Mouse (Mus musculus): ENCODE data around the gene Amt. TPM values are rescaled to one million over a fixed set of nuclear protein-coding genes. Genes with fewer than 3 reads are reported as not detected.
"Not testable (repeated sequence)": the region's sequence is repeated elsewhere in the genome, so short reads cannot be mapped to it uniquely, and the experiment has no call there.

Amt gene
- polyA plus RNA-seq, 1 experiment from 2014 or later = 8.1 TPM

DNA sequence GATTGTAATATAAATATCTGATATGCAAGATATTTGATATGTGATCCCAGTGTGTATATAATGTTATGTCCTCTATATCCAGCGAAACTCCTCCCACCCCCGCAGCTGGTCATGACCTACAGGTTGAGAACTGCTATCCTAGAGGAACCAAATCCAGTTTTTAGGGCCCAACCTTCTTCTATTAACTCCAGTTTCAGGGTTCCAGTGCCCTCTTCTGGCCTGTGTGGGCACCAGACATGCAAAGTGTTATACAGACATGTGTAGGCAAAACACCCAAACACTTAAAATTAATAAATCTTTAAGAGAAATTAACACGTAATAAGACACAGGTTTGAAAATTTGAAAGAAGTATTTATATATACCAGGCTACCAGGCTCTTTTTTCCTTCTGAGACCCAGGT lies 20.9 kb downstream of the Amt start:
- ATAC-seq (replicated peaks; ENCODE audit: extremely low read depth, insufficient read depth, low FRiP score) = no peak
- Histone ChIP-seq H3K9me3 (replicated peaks; ENCODE audit: control insufficient read depth, low read length) (no peaks in the 10 kb centered on the region), H3K4me2 (ENCODE audit: low read depth, low read length) (no peak overlapping the region), H3K27me3 (ENCODE audit: control insufficient read depth, insufficient read depth, low read length) (no peaks in the 10 kb centered on the region), H3K36me3 (ENCODE audit: control insufficient read depth, insufficient read depth) (peaks cover 12% of the 10 kb centered on the region; the same call in 1 of the 2 replicates), H3K9ac (ENCODE audit: low read length) (no peak overlapping the region), H3K4me1 (ENCODE audit: control insufficient read depth, insufficient read depth, low read length) (no peaks in the 10 kb centered on the region), H3K27ac (ENCODE audit: low read length) (no peak overlapping the region), H3K4me3 (ENCODE audit: low read length) (no peak overlapping the region)
- 96% methylated on average over 3 of the region's 3 CpGs for WGBS

DNA sequence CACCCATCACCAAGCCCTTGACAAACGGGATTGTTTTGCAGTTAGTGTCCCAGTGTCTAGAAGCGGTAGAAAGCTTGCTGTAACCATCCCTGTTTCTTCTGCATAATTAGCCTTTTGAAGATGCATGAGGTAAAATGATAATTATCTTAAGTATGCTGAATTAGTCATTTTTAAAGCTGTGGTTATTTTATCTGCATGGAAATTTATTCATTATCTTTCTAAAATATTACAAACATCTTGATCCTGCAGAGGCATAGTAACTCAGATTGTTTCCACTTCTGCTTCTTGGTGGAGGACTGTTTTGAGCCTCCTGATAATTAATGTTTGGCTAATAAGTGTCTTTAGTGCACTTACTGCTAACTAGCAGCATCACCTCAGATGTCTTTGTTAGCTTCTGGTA lies 21.8 kb downstream of the Amt start:
- Histone ChIP-seq H3K36me3 (ENCODE audit: control insufficient read depth, insufficient read depth) (peaks cover 14% of the 10 kb centered on the region; the same call in 1 of the 2 replicates), H3K4me1 (ENCODE audit: control insufficient read depth, insufficient read depth, low read length) (no peaks in the 10 kb centered on the region), H3K4me3 (ENCODE audit: low read length) (no peak overlapping the region), H3K27me3 (ENCODE audit: control insufficient read depth, insufficient read depth, low read length) (no peaks in the 10 kb centered on the region), H3K27ac (ENCODE audit: low read length) (no peak overlapping the region), H3K9me3 (replicated peaks; ENCODE audit: control insufficient read depth, low read length) (no peaks in the 10 kb centered on the region), H3K9ac (ENCODE audit: low read length) (no peak overlapping the region), H3K4me2 (ENCODE audit: low read depth, low read length) (no peak overlapping the region)
- 73% methylated on average over 2 of the region's 2 CpGs for WGBS
- no peak for ATAC-seq (replicated peaks; ENCODE audit: extremely low read depth, insufficient read depth, low FRiP score)

DNA sequence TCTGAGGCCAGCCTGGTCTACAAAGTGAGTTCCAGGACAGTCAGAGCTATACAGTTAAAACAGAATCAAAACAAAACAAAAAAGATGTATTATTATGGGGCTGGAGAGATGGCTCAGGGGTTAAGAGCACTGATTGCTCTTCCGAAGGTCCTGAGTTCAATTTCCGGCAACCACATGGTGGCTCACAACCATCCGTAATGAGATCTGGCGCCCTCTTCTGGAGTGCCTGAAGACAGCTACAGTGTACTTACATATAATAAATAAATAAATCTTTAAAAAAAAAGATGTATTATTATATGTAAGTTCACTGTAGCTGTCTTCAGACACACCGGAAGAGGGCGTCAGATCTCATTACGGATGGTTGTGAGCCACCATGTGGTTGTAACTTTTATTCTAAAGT lies 25.4 kb downstream of the Amt start:
- H3K27ac ChIP-seq (ENCODE audit: low read length) = not testable (repeated sequence)
- peaks cover 12% of the 10 kb centered on the region; the same call in 1 of the 2 replicates for H3K36me3 ChIP-seq (ENCODE audit: control insufficient read depth, insufficient read depth)

DNA sequence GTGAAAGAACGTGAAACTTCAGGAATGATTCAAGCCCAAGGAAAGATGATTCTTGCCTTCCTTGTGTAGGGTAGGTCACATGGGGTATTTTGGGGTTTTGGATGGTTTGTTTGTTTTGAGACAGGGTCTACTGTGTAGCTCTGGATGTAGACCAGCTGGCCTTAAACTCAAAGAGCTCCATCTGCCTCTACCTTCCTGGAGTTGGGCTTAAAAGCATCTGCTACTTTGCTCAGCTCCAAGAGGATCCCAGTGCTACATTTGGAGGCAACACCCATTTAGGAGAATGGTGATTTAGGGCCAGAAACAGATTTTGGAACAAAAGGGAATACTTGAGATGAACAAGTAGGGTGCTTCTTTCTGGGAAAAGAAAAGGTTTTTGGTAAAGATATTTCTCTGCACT lies 28.1 kb downstream of the Amt start:
- no peak overlapping the region for H3K4me3 ChIP-seq (ENCODE audit: low read length)
- H3K9ac ChIP-seq (ENCODE audit: low read length) = no peak overlapping the region
- no peaks in the 10 kb centered on the region for H3K27me3 ChIP-seq (ENCODE audit: control insufficient read depth, insufficient read depth, low read length)
- H3K9me3 ChIP-seq (replicated peaks; ENCODE audit: control insufficient read depth, low read length) = no peaks in the 10 kb centered on the region
- no peak for ATAC-seq (replicated peaks; ENCODE audit: extremely low read depth, insufficient read depth, low FRiP score)
- no peaks in the 10 kb centered on the region for H3K4me1 ChIP-seq (ENCODE audit: control insufficient read depth, insufficient read depth, low read length)
- no peak overlapping the region for H3K27ac ChIP-seq (ENCODE audit: low read length)
- no peak overlapping the region for H3K4me2 ChIP-seq (ENCODE audit: low read depth, low read length)
- WGBS = 88% methylated on average over 1 of the region's 1 CpGs
- peaks cover 12% of the 10 kb centered on the region for H3K36me3 ChIP-seq (ENCODE audit: control insufficient read depth, insufficient read depth)

More for the DNA sequence above, 25.4 kb downstream of the Amt start:
- not testable (repeated sequence) for H3K9me3 ChIP-seq (replicated peaks; ENCODE audit: control insufficient read depth, low read length); H3K9ac ChIP-seq (ENCODE audit: low read length); H3K4me3 ChIP-seq (ENCODE audit: low read length); ATAC-seq (replicated peaks; ENCODE audit: extremely low read depth, insufficient read depth, low FRiP score); H3K4me1 ChIP-seq (ENCODE audit: control insufficient read depth, insufficient read depth, low read length); H3K27me3 ChIP-seq (ENCODE audit: control insufficient read depth, insufficient read depth, low read length); H3K4me2 ChIP-seq (ENCODE audit: low read depth, low read length)
- 90% methylated on average over 7 of the region's 7 CpGs for WGBS

DNA sequence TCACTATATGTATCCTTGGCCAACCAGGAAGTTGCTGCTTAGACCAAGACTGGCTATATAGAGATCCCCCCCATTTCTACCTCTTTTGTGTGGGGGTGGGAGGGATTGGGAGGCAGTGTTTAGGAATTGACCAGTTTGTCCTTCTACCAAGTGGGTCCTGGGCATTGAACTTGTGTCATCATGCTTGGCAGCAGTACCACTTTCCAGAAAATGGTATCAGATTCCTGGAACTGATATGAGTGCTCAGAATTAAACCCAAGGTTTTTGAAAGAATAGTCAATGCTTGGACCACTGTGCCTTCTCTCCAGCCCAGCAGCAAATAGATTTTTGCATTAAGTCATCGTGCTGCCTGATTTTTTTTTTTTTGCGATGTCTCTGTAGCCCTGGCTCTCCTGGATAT lies 29.2 kb downstream of the Amt start:
- 98% methylated on average over 2 of the region's 2 CpGs for WGBS
- ATAC-seq (replicated peaks; ENCODE audit: extremely low read depth, insufficient read depth, low FRiP score) = no peak
- Histone ChIP-seq H3K36me3 (ENCODE audit: control insufficient read depth, insufficient read depth) (peaks cover 14% of the 10 kb centered on the region), H3K27me3 (ENCODE audit: control insufficient read depth, insufficient read depth, low read length) (no peaks in the 10 kb centered on the region), H3K9ac (ENCODE audit: low read length) (no peak overlapping the region), H3K4me3 (ENCODE audit: low read length) (no peak overlapping the region), H3K4me2 (ENCODE audit: low read depth, low read length) (no peak overlapping the region), H3K9me3 (replicated peaks; ENCODE audit: control insufficient read depth, low read length) (no peaks in the 10 kb centered on the region), H3K27ac (ENCODE audit: low read length) (no peak overlapping the region), H3K4me1 (ENCODE audit: control insufficient read depth, insufficient read depth, low read length) (no peaks in the 10 kb centered on the region)

DNA sequence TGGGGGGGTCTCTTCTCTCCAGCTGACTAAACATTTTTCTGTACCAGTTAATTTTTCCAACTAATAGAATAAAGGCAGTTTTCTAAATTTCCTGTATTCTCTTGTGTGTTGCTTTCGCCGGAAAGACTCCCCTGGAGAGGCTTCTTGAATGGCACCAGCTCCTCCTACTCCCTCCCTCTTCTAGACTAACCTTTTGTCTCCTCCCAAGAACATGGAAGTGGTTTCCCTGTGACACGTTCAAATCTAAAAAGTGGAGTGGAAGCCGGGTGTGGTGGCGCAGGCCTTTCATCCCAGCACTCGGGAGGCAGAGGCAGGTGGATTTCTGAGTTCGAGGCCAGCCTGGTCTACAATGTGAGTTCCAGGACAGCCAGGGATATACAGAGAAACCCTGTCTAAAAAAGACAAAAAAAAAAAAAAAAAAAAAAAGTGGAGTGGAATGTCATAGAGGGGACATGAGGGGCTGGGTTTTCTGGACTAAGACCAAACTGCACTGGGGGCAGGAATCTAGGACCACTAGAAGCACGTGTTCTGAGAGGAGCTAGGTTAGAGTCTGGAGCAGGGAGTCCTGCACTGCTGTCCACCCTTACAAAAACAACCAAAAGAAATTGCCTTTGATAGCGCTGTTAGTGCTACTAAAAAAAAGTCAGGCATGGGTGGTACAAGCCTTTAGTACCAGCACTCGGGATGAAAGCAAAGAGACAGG lies 41.3 kb downstream of the Amt start:
- no peaks in the 10 kb centered on the region for H3K9me3 ChIP-seq (replicated peaks; ENCODE audit: control insufficient read depth, low read length)
- peaks cover 23% of the 10 kb centered on the region for H3K4me1 ChIP-seq (ENCODE audit: control insufficient read depth, insufficient read depth, low read length)
- H3K27ac ChIP-seq (ENCODE audit: low read length) = peak overlapping the region; percentile 97
- H3K36me3 ChIP-seq (ENCODE audit: control insufficient read depth, insufficient read depth) = peaks cover 23% of the 10 kb centered on the region
- no peak overlapping the region for H3K4me3 ChIP-seq (ENCODE audit: low read length)
- H3K9ac ChIP-seq (ENCODE audit: low read length) = no peak overlapping the region
- no peaks in the 10 kb centered on the region for H3K27me3 ChIP-seq (ENCODE audit: control insufficient read depth, insufficient read depth, low read length)
- H3K4me2 ChIP-seq (ENCODE audit: low read depth, low read length) = peak overlapping the region; percentile 73
- WGBS = 63% methylated on average over 10 of the region's 10 CpGs
- ATAC-seq (replicated peaks; ENCODE audit: extremely low read depth, insufficient read depth, low FRiP score) = no peak

DNA sequence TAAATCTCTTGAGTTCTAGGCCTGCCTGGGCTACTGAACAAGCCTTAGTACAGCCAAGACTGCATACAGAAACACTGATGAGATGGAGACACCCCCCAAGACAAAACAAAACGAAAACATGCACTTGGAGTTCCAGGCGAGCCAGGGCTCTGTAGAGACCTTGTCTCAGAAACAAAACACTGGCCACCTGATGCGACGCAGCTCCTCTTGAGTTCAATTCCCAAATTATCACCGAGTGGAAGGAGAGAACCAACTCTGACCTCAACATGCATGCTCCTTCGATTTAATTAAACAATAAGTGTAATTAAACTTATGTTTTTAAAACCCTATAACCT lies 41.9 kb downstream of the Amt start:
- Histone ChIP-seq H3K9me3 (replicated peaks; ENCODE audit: control insufficient read depth, low read length) (no peaks in the 10 kb centered on the region), H3K9ac (ENCODE audit: low read length) (peak overlapping the region; percentile 96), H3K4me3 (ENCODE audit: low read length) (peak overlapping the region; percentile 85), H3K27ac (ENCODE audit: low read length) (peak overlapping the region; percentile 97), H3K27me3 (ENCODE audit: control insufficient read depth, insufficient read depth, low read length) (no peaks in the 10 kb centered on the region), H3K4me2 (ENCODE audit: low read depth, low read length) (peak overlapping the region; percentile 73), H3K36me3 (ENCODE audit: control insufficient read depth, insufficient read depth) (peaks cover 18% of the 10 kb centered on the region), H3K4me1 (ENCODE audit: control insufficient read depth, insufficient read depth, low read length) (peaks cover 23% of the 10 kb centered on the region)
- 21% methylated on average over 6 of the region's 6 CpGs for WGBS
- no peak for ATAC-seq (replicated peaks; ENCODE audit: extremely low read depth, insufficient read depth, low FRiP score)

DNA sequence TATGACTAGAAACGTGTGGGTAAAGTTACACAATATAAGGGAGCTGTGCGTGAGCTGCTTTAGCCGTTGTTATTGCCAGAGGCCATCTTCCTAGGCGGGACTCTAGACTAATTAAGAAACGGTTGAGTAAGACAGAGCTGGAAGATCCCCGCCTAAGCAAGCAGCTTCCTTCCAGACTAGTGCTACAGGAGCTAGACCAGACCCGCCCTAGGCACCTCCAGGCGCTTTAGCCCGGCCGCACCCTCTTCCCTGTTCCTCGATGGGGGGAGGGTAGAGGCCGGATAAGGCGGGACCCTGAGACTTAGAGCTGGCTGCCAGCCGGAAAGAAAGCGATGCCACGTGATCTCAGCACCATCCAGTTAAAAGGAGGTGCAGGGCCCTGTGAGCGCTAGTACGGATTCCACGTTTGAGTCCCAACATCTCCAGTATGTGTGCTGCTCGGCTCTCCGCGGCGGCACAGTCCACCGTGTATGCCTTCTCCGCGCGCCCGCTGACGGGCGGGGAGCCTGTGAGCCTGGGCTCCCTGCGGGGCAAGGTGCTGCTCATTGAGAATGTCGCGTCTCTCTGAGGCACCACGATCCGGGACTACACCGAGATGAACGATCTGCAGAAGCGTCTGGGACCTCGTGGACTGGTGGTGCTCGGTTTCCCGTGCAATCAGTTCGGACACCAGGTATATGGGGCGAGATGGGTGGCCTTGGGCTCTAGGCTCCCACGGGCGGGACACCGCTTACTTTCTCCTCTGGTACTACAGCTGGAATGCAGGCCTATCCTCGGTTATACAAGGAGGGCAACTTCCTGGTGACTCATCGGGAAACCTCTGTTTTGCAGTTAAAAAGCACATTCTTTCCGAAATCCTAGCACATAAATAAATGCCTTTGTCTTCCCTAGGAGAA lies 42.5 kb downstream of the Amt start, which contains the start of gene Gpx1:
Gpx1 (plus strand) TSS at position 18 of the 896 bp plus-strand sequence.
- H3K9ac ChIP-seq (ENCODE audit: low read length) = peak within 1 kb of the TSS; percentile 96
- peaks cover 13% of the 10 kb centered on the region for H3K36me3 ChIP-seq (ENCODE audit: control insufficient read depth, insufficient read depth)
- no peaks in the 10 kb centered on the region for H3K27me3 ChIP-seq (ENCODE audit: control insufficient read depth, insufficient read depth, low read length)
- H3K9me3 ChIP-seq (replicated peaks; ENCODE audit: control insufficient read depth, low read length) = no peaks in the 10 kb centered on the region
- H3K4me2 ChIP-seq (ENCODE audit: low read depth, low read length) = peak within 1 kb of the TSS; percentile 73
- H3K27ac ChIP-seq (ENCODE audit: low read length) = peak within 1 kb of the TSS; percentile 97
- WGBS = under 1% methylated on average over 49 of the region's 49 CpGs
- H3K4me1 ChIP-seq (ENCODE audit: control insufficient read depth, insufficient read depth, low read length) = peaks cover 23% of the 10 kb centered on the region
- H3K4me3 ChIP-seq (ENCODE audit: low read length) = peak within 1 kb of the TSS; percentile 85
- peak; percentile 93 for ATAC-seq (replicated peaks; ENCODE audit: extremely low read depth, insufficient read depth, low FRiP score)

DNA sequence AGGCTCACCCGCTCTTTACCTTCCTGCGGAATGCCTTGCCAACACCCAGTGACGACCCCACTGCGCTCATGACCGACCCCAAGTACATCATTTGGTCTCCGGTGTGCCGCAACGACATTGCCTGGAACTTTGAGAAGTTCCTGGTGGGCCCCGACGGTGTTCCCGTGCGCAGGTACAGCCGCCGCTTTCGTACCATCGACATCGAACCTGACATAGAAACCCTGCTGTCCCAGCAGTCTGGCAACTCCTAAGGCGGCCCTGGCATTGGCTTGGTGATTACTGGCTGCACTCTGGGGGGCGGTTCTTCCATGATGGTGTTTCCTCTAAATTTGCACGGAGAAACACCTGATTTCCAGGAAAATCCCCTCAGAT lies 43.2 kb downstream of the Amt start:
- peak overlapping the region; percentile 85 for H3K4me3 ChIP-seq (ENCODE audit: low read length)
- no peak for ATAC-seq (replicated peaks; ENCODE audit: extremely low read depth, insufficient read depth, low FRiP score)
- H3K4me1 ChIP-seq (ENCODE audit: control insufficient read depth, insufficient read depth, low read length) = peaks cover 23% of the 10 kb centered on the region
- peak overlapping the region; percentile 73 for H3K4me2 ChIP-seq (ENCODE audit: low read depth, low read length)
- H3K36me3 ChIP-seq (ENCODE audit: control insufficient read depth, insufficient read depth) = peaks cover 10% of the 10 kb centered on the region
- 7% methylated on average over 20 of the region's 20 CpGs for WGBS
- peak overlapping the region; percentile 96 for H3K9ac ChIP-seq (ENCODE audit: low read length)
- H3K9me3 ChIP-seq (replicated peaks; ENCODE audit: control insufficient read depth, low read length) = no peaks in the 10 kb centered on the region
- H3K27ac ChIP-seq (ENCODE audit: low read length) = peak overlapping the region; percentile 97
- H3K27me3 ChIP-seq (ENCODE audit: control insufficient read depth, insufficient read depth, low read length) = no peaks in the 10 kb centered on the region
